Mouse (Mus musculus): ENCODE measurements around the gene Myog. TPM values are rescaled to one million over a fixed set of nuclear protein-coding genes. Genes with fewer than 3 reads are reported as not detected.

Gene Myog
- polyA plus RNA-seq, 1 experiment, result 0.43 TPM

DNA sequence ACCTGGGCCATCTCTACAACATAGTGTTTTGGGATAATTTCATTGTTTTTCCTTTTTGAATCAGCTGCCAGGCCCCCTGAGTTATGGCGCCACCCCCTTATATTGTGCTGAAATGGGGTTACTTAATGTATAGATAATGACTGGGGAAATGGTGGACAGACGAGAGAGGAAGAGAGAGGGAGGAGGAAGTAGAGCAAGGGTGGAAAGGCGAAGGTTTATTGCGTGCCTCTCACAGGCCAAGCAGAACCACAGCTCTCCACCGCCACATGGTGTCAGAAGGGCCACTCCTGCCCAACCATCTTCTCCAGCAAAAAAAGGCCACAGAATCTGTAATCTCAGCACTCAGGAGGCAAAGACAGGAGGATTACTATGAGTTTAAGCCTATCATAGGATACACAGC is 25.4 kb downstream of the Myog start:
- Histone ChIP-seq H3K4me1 (replicated peaks; ENCODE audit: control insufficient read depth, insufficient read depth, low read length) (0 out of 2 replicates have a peak, but pooled peaks cover 2% of the 10 kb centered on the region), H3K4me3 (ENCODE audit: control insufficient read depth, insufficient read depth, low read length) (no peak overlapping the region), H3K36me3 (ENCODE audit: control insufficient read depth, insufficient read depth, low read length) (no peaks in the 10 kb centered on the region), H3K27ac (ENCODE audit: control insufficient read depth, insufficient read depth, low read length) (no peak overlapping the region), H3K27me3 (ENCODE audit: control insufficient read depth, insufficient read depth, low read length) (no peaks in the 10 kb centered on the region)
- no peak for TF ChIP-seq POLR2A (IDR thresholded peaks at IDR 0.05; ENCODE audit: control insufficient read depth, extremely low read depth, insufficient read depth, low read length, poor library complexity)
- no peak for TF ChIP-seq CTCF (IDR thresholded peaks at IDR 0.05; ENCODE audit: borderline replicate concordance, control insufficient read depth, extremely low read depth, insufficient read depth, low read length, poor library complexity)
- WGBS, result 76% methylated on average over 5 of the region's 5 CpGs
- no peak for DNase-seq

DNA sequence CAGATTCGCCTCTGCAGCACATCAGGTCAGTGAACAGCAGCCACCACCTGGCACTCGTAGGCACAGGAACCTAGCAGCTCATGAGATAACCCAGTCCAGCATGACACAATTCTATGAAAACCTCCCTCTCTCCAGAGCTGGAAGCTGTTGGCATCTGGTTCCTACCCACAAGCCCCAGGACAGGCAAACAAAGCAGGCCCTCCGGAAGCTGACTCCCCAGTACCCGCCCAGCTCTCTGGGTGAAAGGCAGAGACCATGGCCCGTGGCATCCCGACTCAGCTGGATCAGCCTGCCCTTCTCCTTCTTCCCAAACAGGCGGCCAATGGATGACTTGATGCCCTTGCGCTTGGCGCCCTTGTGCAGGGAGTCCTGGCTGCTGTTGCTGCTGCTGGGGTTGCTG is 26.6 kb downstream of the Myog start:
- 93% methylated on average over 9 of the region's 9 CpGs for WGBS

DNA sequence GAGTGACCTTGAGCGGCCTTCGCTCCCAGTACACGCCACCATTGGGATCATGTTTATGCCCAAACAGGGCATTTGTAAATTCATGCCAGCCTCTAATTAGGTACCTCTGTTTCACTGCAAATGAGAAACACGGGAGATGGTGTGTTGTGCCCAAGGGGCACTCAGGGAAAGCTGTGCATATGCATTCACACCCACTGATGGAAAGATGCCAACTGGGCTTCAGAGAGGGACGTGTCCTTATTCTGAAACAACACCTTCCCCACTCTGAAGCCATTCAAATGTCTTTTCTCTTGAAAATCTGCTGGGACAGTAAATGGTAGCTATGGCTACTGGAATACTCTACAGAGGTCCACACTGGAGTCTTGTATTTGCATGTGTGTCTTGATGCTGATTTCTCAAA is 28.5 kb downstream of the Myog start:
- H3K36me3 ChIP-seq (ENCODE audit: control insufficient read depth, insufficient read depth, low read length), result no peaks in the 10 kb centered on the region
- WGBS, result 92% methylated on average over 5 of the region's 5 CpGs
- 0 out of 2 replicates have a peak, but pooled peaks cover 2% of the 10 kb centered on the region for H3K4me1 ChIP-seq (replicated peaks; ENCODE audit: control insufficient read depth, insufficient read depth, low read length)
- H3K27ac ChIP-seq (ENCODE audit: control insufficient read depth, insufficient read depth, low read length), result no peak overlapping the region
- H3K4me3 ChIP-seq (ENCODE audit: control insufficient read depth, insufficient read depth, low read length), result no peak overlapping the region
- H3K27me3 ChIP-seq (ENCODE audit: control insufficient read depth, insufficient read depth, low read length), result no peaks in the 10 kb centered on the region
- TF ChIP-seq POLR2A (IDR thresholded peaks at IDR 0.05; ENCODE audit: control insufficient read depth, extremely low read depth, insufficient read depth, low read length, poor library complexity) (no peak), CTCF (IDR thresholded peaks at IDR 0.05; ENCODE audit: borderline replicate concordance, control insufficient read depth, extremely low read depth, insufficient read depth, low read length, poor library complexity) (no peak)
- no peak for DNase-seq

More for the DNA sequence above, 26.6 kb downstream of the Myog start:
- 0 out of 2 replicates have a peak, but pooled peaks cover 2% of the 10 kb centered on the region for H3K4me1 ChIP-seq (replicated peaks; ENCODE audit: control insufficient read depth, insufficient read depth, low read length)
- no peak overlapping the region for H3K4me3 ChIP-seq (ENCODE audit: control insufficient read depth, insufficient read depth, low read length)
- no peaks in the 10 kb centered on the region for H3K27me3 ChIP-seq (ENCODE audit: control insufficient read depth, insufficient read depth, low read length)
- no peak for DNase-seq
- no peak overlapping the region for H3K27ac ChIP-seq (ENCODE audit: control insufficient read depth, insufficient read depth, low read length)
- TF ChIP-seq POLR2A (IDR thresholded peaks at IDR 0.05; ENCODE audit: control insufficient read depth, extremely low read depth, insufficient read depth, low read length, poor library complexity), result no peak
- TF ChIP-seq CTCF (IDR thresholded peaks at IDR 0.05; ENCODE audit: borderline replicate concordance, control insufficient read depth, extremely low read depth, insufficient read depth, low read length, poor library complexity), result no peak
- no peaks in the 10 kb centered on the region for H3K36me3 ChIP-seq (ENCODE audit: control insufficient read depth, insufficient read depth, low read length)

DNA sequence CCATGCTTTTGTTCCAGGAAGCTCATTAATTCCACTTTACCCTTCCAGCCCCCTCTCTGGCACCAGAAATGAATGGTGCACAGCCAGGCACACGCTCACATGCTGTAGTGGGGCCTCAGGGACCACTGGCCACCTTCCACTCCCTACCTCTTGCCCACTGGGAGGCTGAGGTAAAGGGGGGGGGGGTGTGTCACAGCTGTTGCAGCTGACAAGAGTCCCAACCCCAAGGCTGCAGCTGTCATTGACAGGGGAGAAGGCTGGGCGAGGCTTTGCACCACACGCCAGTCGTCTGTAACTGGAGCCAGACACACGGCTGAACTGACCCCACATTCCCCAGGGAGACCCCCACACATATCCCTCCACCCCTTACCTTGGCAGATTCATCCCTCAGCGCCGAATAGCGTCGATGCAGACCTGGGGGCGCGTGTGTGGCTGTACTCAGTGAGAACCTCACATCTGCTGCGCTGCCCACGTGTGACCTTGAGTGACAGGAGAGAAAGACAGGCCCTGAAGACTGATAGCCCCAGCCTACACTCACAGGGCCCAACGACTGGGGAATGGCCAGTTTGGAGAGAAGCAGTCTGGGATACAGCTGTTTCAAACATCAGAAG is 31.0 kb downstream of the Myog start:
- 87% methylated on average over 14 of the region's 14 CpGs for WGBS
- H3K4me1 ChIP-seq (replicated peaks; ENCODE audit: control insufficient read depth, insufficient read depth, low read length), result peaks cover 6% of the 10 kb centered on the region
- H3K27me3 ChIP-seq (ENCODE audit: control insufficient read depth, insufficient read depth, low read length), result no peaks in the 10 kb centered on the region
- H3K4me3 ChIP-seq (ENCODE audit: control insufficient read depth, insufficient read depth, low read length), result no peak overlapping the region
- no peak overlapping the region for H3K27ac ChIP-seq (ENCODE audit: control insufficient read depth, insufficient read depth, low read length)
- H3K36me3 ChIP-seq (ENCODE audit: control insufficient read depth, insufficient read depth, low read length), result no peaks in the 10 kb centered on the region
- no peak for DNase-seq
- TF ChIP-seq POLR2A (IDR thresholded peaks at IDR 0.05; ENCODE audit: control insufficient read depth, extremely low read depth, insufficient read depth, low read length, poor library complexity) (no peak), CTCF (IDR thresholded peaks at IDR 0.05; ENCODE audit: borderline replicate concordance, control insufficient read depth, extremely low read depth, insufficient read depth, low read length, poor library complexity) (no peak)

DNA sequence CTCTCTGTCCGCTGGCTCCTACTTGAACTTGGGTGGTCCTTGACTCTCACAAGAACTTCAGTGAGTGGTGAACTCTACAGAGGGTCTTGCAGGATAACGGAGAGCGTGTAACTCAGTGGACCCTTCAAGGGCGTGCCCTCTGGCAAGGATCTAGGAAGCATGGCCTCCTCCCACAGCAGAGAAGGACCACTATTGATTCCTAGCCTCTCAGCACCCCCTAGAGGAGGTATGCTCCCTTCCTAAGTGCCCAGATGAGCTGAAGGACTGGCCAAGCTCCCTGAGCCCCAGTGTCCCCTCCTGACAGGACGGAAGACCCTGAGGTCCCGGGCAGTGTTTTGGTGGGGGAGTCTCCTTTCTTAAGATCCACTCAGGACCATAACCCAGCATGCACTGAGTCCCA is 32.8 kb downstream of the Myog start:
- no peak for DNase-seq
- no peaks in the 10 kb centered on the region for H3K27me3 ChIP-seq (ENCODE audit: control insufficient read depth, insufficient read depth, low read length)
- H3K36me3 ChIP-seq (ENCODE audit: control insufficient read depth, insufficient read depth, low read length), result no peaks in the 10 kb centered on the region
- H3K27ac ChIP-seq (ENCODE audit: control insufficient read depth, insufficient read depth, low read length), result no peak overlapping the region
- peaks cover 6% of the 10 kb centered on the region for H3K4me1 ChIP-seq (replicated peaks; ENCODE audit: control insufficient read depth, insufficient read depth, low read length)
- no peak for TF ChIP-seq POLR2A (IDR thresholded peaks at IDR 0.05; ENCODE audit: control insufficient read depth, extremely low read depth, insufficient read depth, low read length, poor library complexity)
- TF ChIP-seq CTCF (IDR thresholded peaks at IDR 0.05; ENCODE audit: borderline replicate concordance, control insufficient read depth, extremely low read depth, insufficient read depth, low read length, poor library complexity), result no peak
- no peak overlapping the region for H3K4me3 ChIP-seq (ENCODE audit: control insufficient read depth, insufficient read depth, low read length)
- 79% methylated on average over 6 of the region's 6 CpGs for WGBS

DNA sequence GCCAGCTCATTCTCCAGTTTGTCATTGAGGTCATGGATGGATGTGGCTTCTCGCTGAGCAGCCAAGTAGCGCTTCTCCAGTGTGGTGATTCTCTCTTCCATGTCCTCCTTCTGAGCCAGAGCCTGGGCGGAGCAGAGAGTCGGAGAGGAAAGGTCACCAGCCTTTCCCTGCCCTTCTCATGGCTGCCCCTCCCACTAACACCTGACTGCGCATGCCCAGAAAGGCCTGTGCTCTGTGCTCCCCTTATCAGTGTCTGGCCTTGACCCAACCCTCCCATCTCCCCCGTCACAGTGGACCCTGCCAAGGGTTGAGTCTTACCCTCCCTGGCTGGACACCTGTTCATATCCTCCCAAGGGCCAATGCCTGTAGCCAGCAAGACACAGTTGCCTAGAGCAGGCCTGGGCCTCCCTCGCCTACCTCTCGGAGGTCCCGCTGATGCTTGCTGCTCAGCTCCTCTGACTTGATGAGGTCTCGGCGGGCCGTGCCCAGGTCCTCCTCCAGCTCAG is 37.1 kb downstream of the Myog start:
- TF ChIP-seq POLR2A (IDR thresholded peaks at IDR 0.05; ENCODE audit: control insufficient read depth, extremely low read depth, insufficient read depth, low read length, poor library complexity) (no peak), CTCF (IDR thresholded peaks at IDR 0.05; ENCODE audit: borderline replicate concordance, control insufficient read depth, extremely low read depth, insufficient read depth, low read length, poor library complexity) (no peak)
- Histone ChIP-seq H3K4me3 (ENCODE audit: control insufficient read depth, insufficient read depth, low read length) (no peak overlapping the region), H3K27ac (ENCODE audit: control insufficient read depth, insufficient read depth, low read length) (no peak overlapping the region), H3K27me3 (ENCODE audit: control insufficient read depth, insufficient read depth, low read length) (no peaks in the 10 kb centered on the region), H3K4me1 (replicated peaks; ENCODE audit: control insufficient read depth, insufficient read depth, low read length) (peaks cover 5% of the 10 kb centered on the region), H3K36me3 (ENCODE audit: control insufficient read depth, insufficient read depth, low read length) (no peaks in the 10 kb centered on the region)
- WGBS, result 94% methylated on average over 12 of the region's 12 CpGs
- no peak for DNase-seq

Measured in thymus, adult 2 months (tissue).